Mouse (Mus musculus) thymus, adult 2 months (tissue): ENCODE measurements around the gene Sh3pxd2a. TPM values are rescaled to one million over a fixed set of nuclear protein-coding genes. Genes with fewer than 3 reads are reported as not detected.
A peak's percentile ranks its signal among the peaks of the same experiment; 100 is the strongest.

Experiments used
- DNase-seq: peaks from one replicate; pipeline ENCODE4 v3.0.0; 2021
- H3K27ac ChIP-seq: fragments of 200-500 bp; 2 replicates; pipeline ENCODE4 v1.5.1; 2012; ENCODE audit warnings: low read length, control low read depth; ENCODE audit not compliant: control insufficient read depth, insufficient read depth
- H3K27me3 ChIP-seq: fragments of 200-500 bp; 2 replicates; pipeline ENCODE4 v1.6.1; 2012; ENCODE audit warnings: mild to moderate bottlenecking, low read length, moderate library complexity, mixed read lengths; ENCODE audit not compliant: control insufficient read depth, insufficient read depth
- H3K36me3 ChIP-seq: fragments of 200-500 bp; 2 replicates; pipeline ENCODE4 v1.6.1; 2012; ENCODE audit warnings: mild to moderate bottlenecking, low read length, moderate library complexity; ENCODE audit not compliant: control insufficient read depth, insufficient read depth
- H3K4me1 ChIP-seq: fragments of 200-500 bp; replicated peaks from 2 replicates; pipeline ENCODE4 v1.6.1; 2012; ENCODE audit warnings: low read length; ENCODE audit not compliant: control insufficient read depth, insufficient read depth
- H3K4me3 ChIP-seq: fragments of 200-500 bp; 2 replicates; pipeline ENCODE4 v1.5.1; 2012; ENCODE audit warnings: mild to moderate bottlenecking, low read length, control low read depth, moderate library complexity; ENCODE audit not compliant: control insufficient read depth, insufficient read depth
- CTCF ChIP-seq: fragments of 200-500 bp; IDR thresholded peaks from 2 replicates; pipeline ENCODE4 v1.5.1; 2012; ENCODE audit warnings: mild to moderate bottlenecking, control low read depth, low read length, moderate library complexity, borderline replicate concordance; ENCODE audit not compliant: control insufficient read depth, poor library complexity, insufficient read depth; ENCODE audit errors: extremely low read depth
- POLR2A ChIP-seq: fragments of 200-500 bp; IDR thresholded peaks from 2 replicates; pipeline ENCODE4 v1.6.1; 2012; ENCODE audit warnings: mild to moderate bottlenecking, low read length, control low read depth, moderate library complexity; ENCODE audit not compliant: control insufficient read depth, poor library complexity, insufficient read depth; ENCODE audit errors: extremely low read depth
- WGBS: fragments of 180-500 bp; shearing (Covaris S2); methylation state at CpG from one replicate; pipeline ENCODE4 v1.1.7; 2018; 5-methylcytosine and 5-hydroxymethylcytosine counted together
- polyA plus RNA-seq: library from polyadenylated mRNA; depleted of rRNA; stranded (reverse); fragments of >200 nt; gene quantifications from 2 replicates; pipeline ENCODE4 v1.2.3, GENCODE M21; 2012

The Sh3pxd2a gene
- polyA plus RNA-seq, 1 experiment: 19.4 TPM

- peaks cover 13% of the 10 kb centered on the region for H3K4me1 ChIP-seq
- H3K27me3 ChIP-seq: no peaks in the 10 kb centered on the region
- no peaks in the 10 kb centered on the region for H3K36me3 ChIP-seq
- WGBS: 94% methylated on average over 3 of the region's 3 CpGs
- no peak overlapping the region for H3K27ac ChIP-seq
- DNase-seq: no peak
- H3K4me3 ChIP-seq: no peak overlapping the region
- TF ChIP-seq POLR2A (no peak), CTCF (no peak)
These were observed 106.9 kb downstream of the Sh3pxd2a start for GRCm38 (mm10) chr19:47357297-47357696.

GRCm38 (mm10) chr19:47356188-47356857, 107.9 kb downstream of the Sh3pxd2a start:
- Histone ChIP-seq H3K4me1 (peaks cover 10% of the 10 kb centered on the region), H3K4me3 (no peak overlapping the region), H3K27me3 (no peaks in the 10 kb centered on the region), H3K27ac (no peak overlapping the region), H3K36me3 (no peaks in the 10 kb centered on the region)
- peak; percentile 80 for DNase-seq
- peak; percentile 80; the same call in 1 of the 2 replicates for TF ChIP-seq CTCF
- no peak for TF ChIP-seq POLR2A
- WGBS: 32% methylated on average over 5 of the region's 6 CpGs

- TF ChIP-seq CTCF (no peak), POLR2A (no peak)
- H3K4me3 ChIP-seq: no peak overlapping the region
- no peaks in the 10 kb centered on the region for H3K27me3 ChIP-seq
- H3K36me3 ChIP-seq: no peaks in the 10 kb centered on the region
- no peak for DNase-seq
- H3K4me1 ChIP-seq: peaks cover 7% of the 10 kb centered on the region
- H3K27ac ChIP-seq: no peak overlapping the region
- WGBS: 97% methylated on average over 8 of the region's 8 CpGs
These were observed 109.7 kb downstream of the Sh3pxd2a start for GRCm38 (mm10) chr19:47354456-47354855.

GRCm38 (mm10) chr19:47349043-47349442, 115.2 kb downstream of the Sh3pxd2a start:
- Histone ChIP-seq H3K4me3 (no peak overlapping the region), H3K27me3 (no peaks in the 10 kb centered on the region; the same call in 1 of the 2 replicates), H3K27ac (no peak overlapping the region), H3K36me3 (no peaks in the 10 kb centered on the region), H3K4me1 (no peaks in the 10 kb centered on the region)
- DNase-seq: no peak
- 92% methylated on average over 8 of the region's 8 CpGs for WGBS
- TF ChIP-seq CTCF: no peak
- TF ChIP-seq POLR2A: no peak

- H3K4me1 ChIP-seq: peaks cover 3% of the 10 kb centered on the region; the same call in 1 of the 2 replicates
- no peak for TF ChIP-seq POLR2A
- no peak for TF ChIP-seq CTCF
- H3K4me3 ChIP-seq: no peak overlapping the region
- no peak overlapping the region for H3K27ac ChIP-seq
- WGBS: 94% methylated on average over 14 of the region's 14 CpGs
- DNase-seq: no peak
- no peaks in the 10 kb centered on the region; the same call in 1 of the 2 replicates for H3K27me3 ChIP-seq
- no peaks in the 10 kb centered on the region for H3K36me3 ChIP-seq
These were observed 115.7 kb downstream of the Sh3pxd2a start for GRCm38 (mm10) chr19:47348395-47349016.

- Histone ChIP-seq H3K27me3 (no peaks in the 10 kb centered on the region; the same call in 1 of the 2 replicates), H3K36me3 (no peaks in the 10 kb centered on the region), H3K4me1 (peaks cover 3% of the 10 kb centered on the region; the same call in 1 of the 2 replicates), H3K4me3 (no peak overlapping the region), H3K27ac (no peak overlapping the region)
- TF ChIP-seq POLR2A (no peak), CTCF (no peak)
- WGBS: 94% methylated on average over 7 of the region's 7 CpGs
- DNase-seq: no peak
These were observed 117.1 kb downstream of the Sh3pxd2a start for GRCm38 (mm10) chr19:47347021-47347643.

GRCm38 (mm10) chr19:47346606-47347005, 117.6 kb downstream of the Sh3pxd2a start:
- Histone ChIP-seq H3K27me3 (no peaks in the 10 kb centered on the region; the same call in 1 of the 2 replicates), H3K4me1 (peaks cover 3% of the 10 kb centered on the region; the same call in 1 of the 2 replicates), H3K27ac (no peak overlapping the region), H3K4me3 (no peak overlapping the region), H3K36me3 (no peaks in the 10 kb centered on the region)
- TF ChIP-seq CTCF: no peak
- WGBS: 93% methylated on average over 8 of the region's 8 CpGs
- DNase-seq: no peak
